Mouse (Mus musculus) heart, adult 2 months (tissue): ENCODE measurements around the gene B4galt1.

Experiments used
- CTCF ChIP-seq: fragments of 200-600 bp; IDR thresholded peaks from 2 replicates; pipeline ENCODE4 v1.8.1; 2022; ENCODE audit warnings: antibody characterized with exemption, mild to moderate bottlenecking, moderate library complexity
- POLR2A ChIP-seq: fragments of 200-500 bp; IDR thresholded peaks from 2 replicates; pipeline ENCODE4 v1.6.1; 2011; ENCODE audit warnings: mild to moderate bottlenecking, low read depth, low read length, control low read depth; ENCODE audit not compliant: insufficient read depth

- no peak for TF ChIP-seq CTCF
- TF ChIP-seq POLR2A: no peak
Observed at GRCm38 (mm10) chr4:40898476-40899044, 44.8 kb upstream of the B4galt1 start.
